Mouse (Mus musculus) stomach, postnatal 0 days (tissue): Measurements from ENCODE around the gene Sphk2. TPM values are rescaled to one million over a fixed set of nuclear protein-coding genes. Genes with fewer than 3 reads are reported as not detected.

Experiments
- ATAC-seq: fragments of 200-750 bp; cut with Nextera tagmentation; 2 replicates; pipeline ENCODE4 v1.8.0; 2017; ENCODE audit not compliant: low FRiP score, low TSS enrichment
- DNase-seq: peaks from one replicate; pipeline ENCODE4 v3.0.0-alpha.2; 2016; ENCODE audit warnings: low spot score
- H3K27ac ChIP-seq: fragments of 300-500 bp; sonication (generic); replicated peaks from 2 replicates; pipeline ENCODE4 v1.5.1; 2014; ENCODE audit warnings: mild to moderate bottlenecking, control low read depth
- H3K27me3 ChIP-seq: fragments of 300-500 bp; sonication (generic); 2 replicates; pipeline ENCODE4 v1.6.1; 2014; ENCODE audit warnings: low read length; ENCODE audit not compliant: control insufficient read depth, insufficient read depth
- H3K36me3 ChIP-seq: fragments of 300-500 bp; sonication (generic); 2 replicates; pipeline ENCODE4 v1.6.1; 2014; ENCODE audit warnings: low read length, mixed read lengths; ENCODE audit not compliant: control insufficient read depth, insufficient read depth
- H3K4me1 ChIP-seq: fragments of 300-500 bp; sonication (generic); replicated peaks from 2 replicates; pipeline ENCODE4 v1.6.1; 2014; ENCODE audit warnings: antibody characterized with exemption; ENCODE audit not compliant: control insufficient read depth, insufficient read depth
- H3K4me2 ChIP-seq: fragments of 300-500 bp; sonication (generic); replicated peaks from 2 replicates; pipeline ENCODE4 v1.6.1; 2014; ENCODE audit warnings: low read depth, mild to moderate bottlenecking, control low read depth, moderate library complexity
- H3K4me3 ChIP-seq: fragments of 300-500 bp; sonication (generic); 2 replicates; pipeline ENCODE4 v1.5.1; 2014; ENCODE audit warnings: low read depth, low read length, control low read depth
- H3K9ac ChIP-seq: fragments of 300-500 bp; sonication (generic); 2 replicates; pipeline ENCODE4 v1.6.1; 2014; ENCODE audit warnings: mild to moderate bottlenecking, low read length, control low read depth, mixed read lengths
- H3K9me3 ChIP-seq: fragments of 300-500 bp; sonication (generic); 2 replicates; pipeline ENCODE4 v1.6.1; 2016; ENCODE audit warnings: low read length; ENCODE audit not compliant: control insufficient read depth
- CTCF ChIP-seq: IDR thresholded peaks from 2 replicates; pipeline ENCODE4 v1.5.1; 2016; ENCODE audit warnings: antibody characterized with exemption, low read depth, mild to moderate bottlenecking, moderate library complexity
- EP300 ChIP-seq: optimal IDR thresholded peaks from 2 replicates; pipeline ENCODE3; 2016; ENCODE audit warnings: antibody characterized with exemption
- WGBS: fragments of 180-500 bp; shearing (Covaris S2); extraction: QIAGEN DNeasy Blood & Tissue Kit; methylation state at CpG from one replicate; pipeline ENCODE4 v1.1.7; 2014; 5-methylcytosine and 5-hydroxymethylcytosine counted together
- polyA plus RNA-seq: library from polyadenylated mRNA; unstranded; fragments of >200 nt; fragmentation: Nextera tagmentation; extraction: Ambion mirVana; gene quantifications from 2 replicates; pipeline ENCODE4 v1.2.1, GENCODE M21; 2015

Gene Sphk2
- polyA plus RNA-seq, 1 experiment from 2014 or later, result 23.6 TPM

- DNase-seq (no peak), ATAC-seq (no peak)
- H3K4me3 ChIP-seq, result no peak overlapping the region
- peaks cover 27% of the 10 kb centered on the region for H3K36me3 ChIP-seq
- peaks cover 11% of the 10 kb centered on the region; the same call in 1 of the 2 replicates for H3K4me1 ChIP-seq
- no peak overlapping the region for H3K4me2 ChIP-seq
- H3K9ac ChIP-seq, result no peak overlapping the region
- peak overlapping the region; percentile 4; the same call in 1 of the 2 replicates for H3K27ac ChIP-seq
- no peaks in the 10 kb centered on the region for H3K9me3 ChIP-seq
- TF ChIP-seq EP300 (no peak), CTCF (no peak)
- no peaks in the 10 kb centered on the region for H3K27me3 ChIP-seq
- WGBS, result 35% methylated on average over 6 of the region's 6 CpGs
Measured at GRCm38 (mm10) chr7:45709036-45709435, 8.8 kb downstream of the Sphk2 start.

DNA sequence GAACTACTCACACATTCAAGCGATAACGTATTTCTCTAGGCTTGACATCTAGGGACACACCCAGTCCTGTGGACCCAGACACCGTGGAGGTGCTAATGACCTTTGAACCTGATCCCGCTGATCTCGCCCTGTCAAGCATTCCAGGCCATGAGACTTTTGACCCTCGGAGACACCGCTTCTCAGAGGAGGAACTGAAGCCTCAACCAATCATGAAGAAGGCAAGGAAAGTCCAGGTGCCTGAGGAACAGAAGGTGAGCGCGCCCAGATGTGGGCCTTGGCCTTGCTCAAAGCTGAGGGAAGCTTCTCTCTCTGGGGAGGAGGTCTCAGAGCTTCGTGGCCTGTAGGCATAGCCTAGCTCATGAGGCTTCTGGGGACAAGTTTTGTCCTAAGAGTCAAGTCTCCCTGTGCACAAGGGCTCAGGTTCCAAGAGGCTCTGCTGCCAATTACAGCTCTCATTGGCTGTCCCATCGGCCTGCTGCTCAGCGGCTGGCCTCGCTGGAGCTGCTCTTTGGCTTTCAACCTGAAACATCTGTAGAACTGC is 9.5 kb downstream of the Sphk2 start:
- ATAC-seq (no peak), DNase-seq (peak; percentile 61)
- H3K27ac ChIP-seq, result peak overlapping the region; percentile 96
- peak overlapping the region; percentile 99 for H3K4me2 ChIP-seq
- TF ChIP-seq EP300, result no peak
- no peak for TF ChIP-seq CTCF
- no peaks in the 10 kb centered on the region for H3K9me3 ChIP-seq
- H3K27me3 ChIP-seq, result no peaks in the 10 kb centered on the region
- H3K9ac ChIP-seq, result peak overlapping the region; percentile 43
- peaks cover 15% of the 10 kb centered on the region; the same call in 1 of the 2 replicates for H3K4me1 ChIP-seq
- peaks cover 23% of the 10 kb centered on the region for H3K36me3 ChIP-seq
- H3K4me3 ChIP-seq, result peak overlapping the region; percentile 24; the same call in 1 of the 2 replicates
- WGBS, result 24% methylated on average over 13 of the region's 13 CpGs

GRCm38 (mm10) chr7:45707375-45707967 is 10.3 kb downstream of the Sphk2 start:
- WGBS, result under 1% methylated on average over 26 of the region's 27 CpGs
- DNase-seq, result peak; percentile 98
- peak; percentile 25 for ATAC-seq
- H3K4me2 ChIP-seq, result peak overlapping the region; percentile 99
- H3K4me3 ChIP-seq, result peak overlapping the region; percentile 65
- no peaks in the 10 kb centered on the region for H3K27me3 ChIP-seq
- peaks cover 15% of the 10 kb centered on the region; the same call in 1 of the 2 replicates for H3K4me1 ChIP-seq
- H3K9ac ChIP-seq, result peak overlapping the region; percentile 91
- H3K9me3 ChIP-seq, result no peaks in the 10 kb centered on the region
- H3K27ac ChIP-seq, result peak overlapping the region; percentile 96
- peaks cover 21% of the 10 kb centered on the region for H3K36me3 ChIP-seq
- TF ChIP-seq EP300 (no peak), CTCF (no peak)

DNA sequence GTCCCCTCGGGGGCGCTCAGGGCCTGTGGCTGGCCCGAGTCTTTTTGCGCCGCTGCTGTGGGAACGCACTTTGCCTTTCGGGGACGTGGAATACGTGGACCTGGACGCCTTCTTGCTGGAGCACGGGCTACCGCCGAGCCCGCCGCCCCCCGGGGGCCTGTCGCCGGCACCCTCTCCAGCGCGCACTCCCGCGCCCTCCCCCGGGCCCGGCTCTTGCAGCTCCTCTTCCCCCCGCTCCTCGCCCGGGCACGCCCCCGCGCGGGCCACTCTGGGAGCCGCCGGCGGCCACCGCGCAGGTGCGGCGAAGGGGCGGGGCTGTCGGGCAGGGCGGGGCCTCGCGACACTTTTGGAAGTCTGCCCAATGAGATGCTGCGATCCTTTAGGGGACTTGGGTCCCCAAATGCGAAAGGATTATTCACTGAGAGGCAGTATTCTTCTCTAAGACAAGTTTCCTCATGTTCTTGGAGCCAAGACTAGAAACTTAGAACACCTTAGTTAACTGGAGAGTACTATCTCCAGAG is 11.0 kb downstream of the Sphk2 start:
- ATAC-seq, result peak; percentile 13; the same call in 1 of the 2 replicates
- H3K4me3 ChIP-seq, result peak overlapping the region; percentile 65

DNA sequence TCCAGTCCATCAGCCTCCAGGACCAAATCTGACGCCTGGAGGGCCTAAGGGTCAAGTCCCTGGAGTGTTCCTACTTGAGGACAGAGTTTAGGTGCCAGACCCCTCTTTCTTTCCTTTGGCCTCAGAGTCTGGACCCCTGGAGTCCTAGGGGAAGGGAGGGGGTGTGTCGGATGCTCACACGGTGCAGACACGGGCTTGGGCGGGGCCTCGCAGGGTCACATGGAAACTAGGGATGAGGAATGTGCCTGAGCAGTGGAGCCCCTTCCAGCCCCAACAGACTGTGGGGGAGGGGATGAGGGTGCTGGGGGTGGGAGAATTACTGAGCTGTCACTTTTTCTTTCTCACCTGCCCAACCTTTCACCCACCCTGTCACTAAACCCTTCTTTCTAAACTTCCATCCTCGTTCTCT is 11.9 kb downstream of the Sphk2 start:
- no peaks in the 10 kb centered on the region for H3K27me3 ChIP-seq
- peak overlapping the region; percentile 99 for H3K4me2 ChIP-seq
- peaks cover 15% of the 10 kb centered on the region; the same call in 1 of the 2 replicates for H3K4me1 ChIP-seq
- peak overlapping the region; percentile 91 for H3K9ac ChIP-seq
- ATAC-seq (peak; percentile 14; the same call in 1 of the 2 replicates), DNase-seq (peak; percentile 84)
- peak overlapping the region; percentile 65 for H3K4me3 ChIP-seq
- WGBS, result 1% methylated on average over 7 of the region's 7 CpGs
- H3K36me3 ChIP-seq, result peaks cover 10% of the 10 kb centered on the region; the same call in 1 of the 2 replicates
- H3K9me3 ChIP-seq, result no peaks in the 10 kb centered on the region
- TF ChIP-seq EP300, result no peak
- no peak for TF ChIP-seq CTCF
- peak overlapping the region; percentile 96 for H3K27ac ChIP-seq

More for the DNA sequence above, 11.0 kb downstream of the Sphk2 start:
- peaks cover 15% of the 10 kb centered on the region; the same call in 1 of the 2 replicates for H3K4me1 ChIP-seq
- H3K36me3 ChIP-seq, result peaks cover 17% of the 10 kb centered on the region
- under 1% methylated on average over 40 of the region's 45 CpGs for WGBS
- H3K9me3 ChIP-seq, result no peaks in the 10 kb centered on the region
- H3K27me3 ChIP-seq, result no peaks in the 10 kb centered on the region
- peak overlapping the region; percentile 91 for H3K9ac ChIP-seq
- TF ChIP-seq EP300, result no peak
- TF ChIP-seq CTCF, result peak; percentile 17; the same call in 1 of the 2 replicates
- DNase-seq, result peak; percentile 93
- peak overlapping the region; percentile 99 for H3K4me2 ChIP-seq
- peak overlapping the region; percentile 96 for H3K27ac ChIP-seq
